Mouse (Mus musculus): ENCODE measurements at regions not wholly inside any gene's neighbourhood (a gene's known extent, or its start where the extent isn't known, plus 50 kb on each side); places are given as distances from the start of the nearest gene placed in this dataset.

DNA sequence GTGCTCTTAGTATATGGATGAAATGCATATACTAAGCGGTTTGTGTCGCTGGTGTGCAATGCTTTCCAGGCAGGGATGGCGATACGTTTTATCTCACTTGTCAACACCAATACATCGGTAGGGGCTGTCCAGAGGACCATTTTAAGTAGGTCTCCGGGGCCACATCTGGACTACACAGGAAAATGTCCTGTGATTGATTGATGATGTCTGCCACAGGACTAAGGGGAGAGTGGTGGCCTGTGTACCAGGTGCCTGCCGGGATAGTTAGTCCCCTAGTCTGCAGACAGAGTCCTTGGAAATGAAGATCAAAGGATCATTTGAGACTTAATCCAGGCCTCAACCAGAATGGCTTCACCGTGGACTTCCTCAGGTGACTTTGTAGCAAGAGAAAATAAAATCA, 460.6 kb downstream of the Bnc2 start:
- no peak for DNase-seq (ENCODE audit: low spot score in 2 of 2)

DNA sequence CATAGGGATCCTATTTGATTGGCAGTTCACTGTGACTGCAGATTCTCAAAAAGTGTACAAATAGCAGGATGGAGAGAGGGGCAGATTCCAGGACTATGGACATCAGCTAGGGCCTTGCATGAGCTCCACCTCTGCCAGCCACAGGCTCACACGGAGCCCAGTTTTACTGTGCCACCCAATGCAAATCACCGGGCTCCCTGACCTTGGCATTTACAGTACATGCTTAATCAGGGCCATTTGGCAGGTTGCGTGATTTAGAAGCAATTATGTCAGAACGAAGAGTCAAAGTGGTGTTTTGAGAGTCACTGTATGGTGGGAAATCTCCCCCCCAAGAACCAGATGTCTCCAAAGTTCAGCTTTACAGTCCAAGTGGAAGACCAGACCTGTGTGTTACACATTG, 456.1 kb downstream of the Bnc2 start:
- DNase-seq (ENCODE audit: low spot score in 2 of 2) = no peak

DNA sequence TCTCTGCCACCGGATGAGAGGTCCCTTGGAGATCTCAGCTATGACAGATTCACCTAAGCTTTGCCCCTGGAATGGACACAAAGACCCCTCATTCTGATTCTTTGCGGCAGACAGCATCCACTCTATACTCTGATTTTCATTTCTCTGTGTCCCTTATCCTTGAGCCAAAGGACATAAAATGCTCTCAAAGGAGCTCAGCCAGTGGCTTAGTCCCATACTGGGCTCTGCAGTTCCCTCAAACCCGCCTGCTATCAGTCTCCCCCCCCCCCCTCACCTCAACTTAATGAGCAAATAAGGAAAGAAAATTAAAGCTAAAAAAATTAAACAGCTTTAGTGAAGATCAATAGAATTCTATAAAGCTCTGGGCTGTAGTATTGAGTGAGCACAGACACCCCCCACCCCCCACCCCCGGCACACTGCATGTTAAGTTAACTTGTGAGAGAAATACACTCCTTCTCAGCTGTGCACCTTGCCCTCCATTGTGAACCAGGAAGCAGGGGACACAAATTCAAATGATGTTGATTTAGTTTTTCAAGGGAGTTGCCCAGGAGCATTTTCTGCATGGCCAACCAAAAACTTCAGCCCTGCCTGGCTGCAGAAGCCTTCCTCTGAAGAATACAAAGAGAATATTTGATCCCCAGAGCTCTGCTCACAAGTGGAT, 452.9 kb downstream of the Bnc2 start:
- no peak for DNase-seq (ENCODE audit: low spot score in 2 of 2)

GRCm38 (mm10) chr4:84222805-84223335, 452.2 kb downstream of the Bnc2 start:
- DNase-seq (ENCODE audit: low spot score in 2 of 2) = peak; percentile 8 to 40

GRCm38 (mm10) chr4:84224556-84224955, 450.5 kb downstream of the Bnc2 start:
- no peak for DNase-seq (ENCODE audit: low spot score in 2 of 2)

Data from layer of hippocampus, adult 18-20 months (tissue).